Mouse (Mus musculus) bone marrow macrophage, adult 2 months (primary cell): ENCODE measurements around the gene Ccdc103. TPM values are rescaled to one million over a fixed set of nuclear protein-coding genes. Genes with fewer than 3 reads are reported as not detected.

Experiments
- H3K27ac ChIP-seq: 2 replicates; pipeline ENCODE4 v1.5.1; 2012; ENCODE audit warnings: low read depth, low read length; ENCODE audit not compliant: insufficient read depth
- H3K4me1 ChIP-seq: 2 replicates; pipeline ENCODE4 v1.6.1; 2012; ENCODE audit warnings: low read length; ENCODE audit not compliant: control insufficient read depth, insufficient read depth
- H3K4me3 ChIP-seq: 2 replicates; pipeline ENCODE4 v1.5.1; 2012; ENCODE audit warnings: mild to moderate bottlenecking, low read length, moderate library complexity; ENCODE audit not compliant: insufficient read depth
- CTCF ChIP-seq: IDR thresholded peaks from 2 replicates; pipeline ENCODE4 v1.5.1; 2012; ENCODE audit warnings: low read depth, mild to moderate bottlenecking, low read length, moderate library complexity
- POLR2A ChIP-seq: IDR thresholded peaks from 2 replicates; pipeline ENCODE4 v1.6.1; 2012; ENCODE audit warnings: mild to moderate bottlenecking, low read depth, low read length, borderline replicate concordance
- polyA plus RNA-seq: library from polyadenylated mRNA; stranded (reverse); fragments of >200 nt; gene quantifications from 2 replicates; pipeline ENCODE4 v1.2.4, GENCODE M21; 2012; ENCODE audit not compliant: missing spikeins, insufficient read depth, insufficient read length

Ccdc103 gene
- not detected in 2 replicates for polyA plus RNA-seq

DNA sequence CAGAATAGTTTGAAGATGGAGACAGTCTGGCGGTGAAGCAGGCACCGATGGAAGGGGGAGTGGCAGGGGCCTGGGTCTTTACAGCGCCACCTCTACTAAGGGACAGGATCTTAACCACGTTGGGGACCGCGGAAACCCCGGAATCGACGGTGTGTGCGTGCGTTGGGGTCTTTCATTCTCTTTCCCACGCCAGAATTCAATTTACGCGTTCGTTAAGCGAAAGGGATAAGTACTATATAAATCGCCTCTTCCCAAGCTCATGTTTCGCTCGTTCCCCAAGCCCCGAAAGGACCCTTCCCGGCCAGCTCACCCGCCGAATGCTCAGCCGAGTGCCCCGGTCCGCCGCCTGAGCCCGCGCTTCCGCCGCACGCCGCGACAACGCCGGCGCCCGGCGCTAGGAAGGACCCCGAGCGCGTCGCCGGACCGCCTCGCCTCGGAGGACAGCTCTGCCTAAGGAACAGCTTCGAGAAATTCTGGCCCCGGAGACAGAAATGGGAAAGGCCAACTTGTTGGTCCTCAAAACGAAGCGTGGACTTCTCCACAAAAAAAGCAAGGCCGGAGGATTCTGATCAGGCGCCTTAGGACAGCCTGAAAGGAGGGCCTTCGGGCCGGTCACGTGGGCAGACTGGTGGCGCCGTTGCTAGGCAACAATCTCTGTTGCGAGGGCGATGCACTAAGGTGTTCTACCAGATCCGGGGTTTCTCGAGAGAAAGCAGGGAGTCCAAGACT is at the start of gene Ccdc103, which contains the start of gene Eftud2:
Ccdc103 (plus strand) TSS at position 620 of the 729 bp plus-strand sequence.
Eftud2 (minus strand) TSS at position 401 of the 729 bp plus-strand sequence.
- Histone ChIP-seq H3K4me3 (peak within 1 kb of the TSS; percentile 90), H3K4me1 (peaks cover 11% of the 10 kb centered on the region), H3K27ac (peak within 1 kb of the TSS; percentile 76)
- TF ChIP-seq CTCF (no peak), POLR2A (no peak)

GRCm38 (mm10) chr11:102832700-102833297 is 48.2 kb upstream of the Ccdc103 start:
- no peak for TF ChIP-seq POLR2A
- no peak for TF ChIP-seq CTCF
- H3K4me1 ChIP-seq, result 0 out of 2 replicates have a peak, but pooled peaks cover 2% of the 10 kb centered on the region
- H3K27ac ChIP-seq, result no peak overlapping the region
- H3K4me3 ChIP-seq, result no peak overlapping the region

DNA sequence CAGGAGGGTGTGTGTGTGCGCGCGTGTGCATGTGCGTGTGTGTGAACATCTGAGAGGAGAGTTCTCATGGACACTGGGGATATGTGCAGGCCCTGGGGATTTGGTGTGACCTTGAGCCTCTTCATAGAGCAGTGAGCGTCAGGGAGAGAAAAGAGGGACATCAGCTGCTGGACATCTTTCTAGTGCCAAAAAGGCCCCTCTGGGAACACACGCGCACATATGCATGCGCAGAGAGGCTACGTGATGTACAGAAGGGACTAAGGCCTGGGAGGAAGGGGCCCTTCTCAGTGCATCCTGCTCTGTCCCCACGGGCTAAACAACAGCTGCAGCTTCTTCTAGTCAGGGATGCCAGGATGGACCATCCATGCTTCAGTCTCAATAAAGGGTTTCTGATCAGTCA is 46.8 kb upstream of the Ccdc103 start:
- 0 out of 2 replicates have a peak, but pooled peaks cover 2% of the 10 kb centered on the region for H3K4me1 ChIP-seq
- TF ChIP-seq CTCF (no peak), POLR2A (no peak)
- no peak overlapping the region for H3K4me3 ChIP-seq
- H3K27ac ChIP-seq, result no peak overlapping the region

DNA sequence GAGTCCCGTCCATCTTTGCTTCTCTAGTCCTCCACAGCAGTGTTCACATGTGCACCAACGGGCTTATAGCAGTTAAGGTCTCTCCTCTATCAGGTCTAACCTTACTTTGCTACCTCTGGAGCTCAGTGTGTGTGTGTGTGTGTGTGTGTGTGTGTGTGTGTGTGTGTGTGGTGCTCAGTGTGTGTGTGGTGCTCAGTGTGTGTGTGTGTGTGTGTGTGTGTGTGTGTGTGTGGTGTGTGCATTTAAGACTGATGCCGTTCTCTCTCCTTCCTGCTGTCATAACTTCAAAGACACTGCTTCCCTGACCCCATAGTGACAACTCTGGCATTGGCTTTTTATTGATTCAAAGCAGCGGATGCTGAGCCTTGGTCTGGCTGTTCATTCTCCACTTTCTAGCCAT is 45.5 kb upstream of the Ccdc103 start, which contains the start of gene Higd1b:
Higd1b (plus strand) TSS at position 301 of the 400 bp plus-strand sequence.
- 0 out of 2 replicates have a peak, but pooled peaks cover 2% of the 10 kb centered on the region for H3K4me1 ChIP-seq
- H3K27ac ChIP-seq, result no peak within 1 kb of the TSS
- H3K4me3 ChIP-seq, result no peak within 1 kb of the TSS
- TF ChIP-seq CTCF (no peak), POLR2A (no peak)

- Histone ChIP-seq H3K4me1 (0 out of 2 replicates have a peak, but pooled peaks cover 2% of the 10 kb centered on the region), H3K4me3 (no peak overlapping the region), H3K27ac (no peak overlapping the region)
- TF ChIP-seq CTCF (no peak), POLR2A (no peak)
These were observed 44.9 kb upstream of the Ccdc103 start for GRCm38 (mm10) chr11:102836146-102836545.

DNA sequence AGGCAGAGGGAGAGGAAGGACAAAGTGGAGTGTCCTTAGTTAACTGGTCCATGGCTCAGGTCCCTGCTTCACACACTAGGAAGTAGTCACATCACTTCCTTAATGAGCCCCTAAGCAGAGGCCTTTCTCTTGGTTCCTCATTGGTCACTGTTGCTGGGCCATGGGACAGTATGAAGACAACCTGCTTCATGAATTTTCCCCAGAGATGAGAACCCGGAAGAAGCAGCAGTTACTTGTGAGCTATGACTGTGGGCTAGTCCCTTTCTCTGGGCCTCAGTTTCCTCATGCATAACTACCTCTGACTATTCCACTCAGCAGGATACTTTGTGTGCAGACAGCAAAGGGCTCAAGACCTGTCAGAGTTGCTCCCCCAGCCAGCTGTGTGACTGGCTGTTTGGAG is 43.6 kb upstream of the Ccdc103 start:
- H3K4me1 ChIP-seq, result 0 out of 2 replicates have a peak, but pooled peaks cover 2% of the 10 kb centered on the region
- H3K27ac ChIP-seq, result no peak overlapping the region
- H3K4me3 ChIP-seq, result no peak overlapping the region
- no peak for TF ChIP-seq CTCF
- TF ChIP-seq POLR2A, result no peak

GRCm38 (mm10) chr11:102838126-102838525 is 42.9 kb upstream of the Ccdc103 start:
- H3K27ac ChIP-seq, result no peak overlapping the region
- 0 out of 2 replicates have a peak, but pooled peaks cover 2% of the 10 kb centered on the region for H3K4me1 ChIP-seq
- H3K4me3 ChIP-seq, result no peak overlapping the region
- no peak for TF ChIP-seq POLR2A
- TF ChIP-seq CTCF, result no peak

- no peak overlapping the region for H3K27ac ChIP-seq
- TF ChIP-seq CTCF (no peak), POLR2A (no peak)
- 0 out of 2 replicates have a peak, but pooled peaks cover 2% of the 10 kb centered on the region for H3K4me1 ChIP-seq
- no peak overlapping the region for H3K4me3 ChIP-seq
These were observed 42.3 kb upstream of the Ccdc103 start for GRCm38 (mm10) chr11:102838616-102839150.

GRCm38 (mm10) chr11:102845926-102846325 is 35.1 kb upstream of the Ccdc103 start:
- Histone ChIP-seq H3K4me3 (no peak overlapping the region), H3K27ac (no peak overlapping the region), H3K4me1 (no peaks in the 10 kb centered on the region)
- TF ChIP-seq CTCF (no peak), POLR2A (no peak)
